Mouse (Mus musculus) megakaryocyte, embryonic 14.5 days (primary cell): Measurements from ENCODE around the gene Ciz1.

Experiments
- FLI1 ChIP-seq: IDR thresholded peaks from 2 replicates; pipeline ENCODE4 v1.6.1; 2012; ENCODE audit warnings: low read length, inconsistent platforms, mixed read lengths
- GATA1 ChIP-seq: IDR thresholded peaks from 3 replicates; pipeline ENCODE4 v1.6.1; 2012; ENCODE audit warnings: mixed read lengths, low read length, inconsistent platforms, borderline replicate concordance

DNA sequence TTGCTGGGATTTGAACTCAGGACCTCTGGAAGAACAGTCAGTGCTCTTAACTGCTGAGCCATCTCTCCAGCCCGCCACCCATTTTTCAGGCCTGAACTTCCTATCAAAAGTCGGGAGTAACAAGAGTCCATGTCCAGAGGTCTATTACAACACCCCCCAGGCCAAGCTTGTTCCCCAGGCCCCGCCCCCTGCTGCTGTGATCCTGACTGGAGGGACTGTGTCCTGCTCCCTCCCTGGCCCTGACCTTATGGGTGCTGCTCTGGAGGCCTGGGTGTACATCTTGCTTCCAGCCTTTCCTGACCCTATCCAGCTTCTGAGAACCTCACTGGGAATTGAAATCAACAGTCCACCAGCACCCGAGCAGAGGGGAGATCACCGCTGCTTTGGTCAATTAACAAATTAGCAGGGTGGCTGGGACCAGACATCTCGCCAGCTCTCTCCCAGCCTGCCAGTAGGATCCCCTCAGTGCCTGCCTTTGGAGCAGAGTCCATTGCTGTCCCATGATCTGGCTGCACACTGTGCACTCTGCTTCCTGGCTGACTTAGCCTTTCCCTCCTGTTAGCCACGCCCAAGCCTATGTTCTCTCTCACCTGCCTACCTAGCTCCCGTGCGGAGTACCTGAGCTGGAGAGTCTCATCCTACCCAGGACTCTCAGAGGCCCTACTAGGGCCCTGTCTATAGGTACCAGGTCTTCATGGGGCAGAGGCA is 30.4 kb upstream of the Ciz1 start:
- TF ChIP-seq GATA1 (no peak), FLI1 (no peak)
